Mouse (Mus musculus) mouse embryonic stem cell (cell line): ENCODE data around the gene Capn13.
"Not testable (repeated sequence)": the region's sequence is repeated elsewhere in the genome, so short reads cannot be mapped to it uniquely, and the experiment has no call there.

Experiments
- in situ Hi-C, 2 experiments: fragments of 300-500 bp; cut with MboI; formaldehyde crosslinking; loops; 1 replicate in 1 of 2; 3 replicates in 1 of 2; pipeline ENCODE4 v1.14.3; 2019 to 2020; ENCODE audit warnings: low sequenced_read_pairs in 2 of 2, low pct_unique_long_range_greater_than_20kb in 1 of 2, mixed read lengths in 1 of 2; ENCODE audit not compliant: unreplicated experiment in 1 of 2

The Capn13 gene

DNA sequence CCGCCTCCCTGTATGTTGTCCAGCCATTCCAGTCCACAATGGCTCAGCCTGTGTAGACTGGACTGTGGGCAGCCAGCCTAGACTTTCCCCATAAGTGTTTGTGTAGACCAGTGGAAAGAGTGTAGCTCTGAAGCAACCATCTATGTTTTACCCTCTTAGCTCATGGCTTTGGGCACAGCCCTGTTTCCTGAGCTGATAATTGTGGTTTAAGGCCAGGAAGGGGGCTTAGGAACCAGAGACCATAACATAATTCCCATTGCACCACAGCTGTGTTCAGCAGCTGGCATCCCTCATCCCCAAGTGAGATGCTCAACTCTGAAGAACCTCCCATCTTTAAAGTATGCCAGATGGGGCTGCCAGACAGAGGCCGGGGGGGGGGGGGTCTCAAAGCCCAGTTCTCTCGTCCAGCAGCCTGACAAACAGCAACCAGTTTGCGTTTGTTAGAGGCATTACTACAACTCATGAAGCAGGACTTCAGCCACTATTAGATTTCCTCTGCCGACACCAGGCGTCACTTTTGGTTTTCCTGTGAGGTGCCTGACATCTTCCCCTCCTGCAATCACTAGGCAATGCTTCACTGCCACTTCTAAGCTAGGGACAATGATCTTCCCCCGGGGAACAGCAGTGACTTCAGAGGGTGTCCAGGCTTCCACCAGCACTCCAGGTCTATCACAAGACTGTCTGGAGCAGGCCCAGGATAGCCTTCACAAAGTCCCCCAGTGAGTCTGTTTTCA lies 100.4 kb downstream of the Capn13 start:
- in situ Hi-C loops: loop anchor here (10.0 to 25.0 kb wide), 3 partner anchors 434 to 587 kb away; no protein-coding TSS in a partner anchor

DNA sequence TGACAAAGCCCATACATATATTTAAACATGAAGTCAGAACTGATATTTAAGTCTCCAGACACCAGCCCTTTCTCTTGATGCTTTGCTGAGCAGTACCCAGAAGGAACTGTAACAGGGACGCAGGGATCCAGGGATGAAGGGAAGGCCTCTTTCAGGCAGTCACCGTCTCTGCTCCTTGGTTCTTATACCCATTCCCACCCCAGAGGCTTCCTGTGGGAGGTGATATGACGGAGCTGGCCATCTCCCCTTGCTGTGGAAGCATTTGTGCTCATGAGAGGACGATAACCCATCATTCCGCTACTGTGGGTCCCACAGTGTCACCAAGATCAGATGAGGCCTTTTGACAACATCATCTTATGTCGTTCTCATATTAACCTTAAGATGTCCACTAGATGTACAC lies 101.7 kb downstream of the Capn13 start:
- in situ Hi-C loops: loop anchor here in 1 of 2 experiments (25.0 kb wide), 1 partner anchor 437 kb away; no protein-coding TSS in a partner anchor

- in situ Hi-C loops: loop anchor here in 1 of 2 experiments (25.0 kb wide), 1 partner anchor 435 kb away; no protein-coding TSS in a partner anchor
Observed at GRCm38 (mm10) chr17:73296855-73297254, 103.8 kb downstream of the Capn13 start.

GRCm38 (mm10) chr17:73293237-73293636 lies 107.4 kb downstream of the Capn13 start:
- in situ Hi-C loops: loop anchor here in 1 of 2 experiments (25.0 kb wide), 1 partner anchor 431 kb away; no protein-coding TSS in a partner anchor

DNA sequence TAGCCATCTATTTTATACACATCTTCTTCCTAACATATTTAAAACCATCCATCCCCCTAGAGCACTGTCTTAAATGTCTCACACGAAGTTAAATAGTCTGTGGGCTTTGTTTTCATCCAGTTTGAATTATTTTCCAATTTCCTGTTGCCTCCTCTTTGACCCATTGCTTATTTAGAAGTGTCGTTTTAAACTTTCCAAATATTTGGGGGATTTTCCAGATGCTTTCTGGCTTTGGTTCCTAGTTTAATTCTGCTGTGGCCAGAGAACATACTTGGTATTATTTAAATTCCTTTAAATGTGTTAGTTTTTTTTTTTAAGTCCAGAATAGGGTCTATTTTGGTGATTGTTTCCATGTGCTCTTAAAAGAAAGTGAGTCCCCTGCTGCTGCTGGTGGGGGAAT lies 116.4 kb downstream of the Capn13 start:
- in situ Hi-C loops: loop anchor here in 1 of 2 experiments (25.0 kb wide), 1 partner anchor 422 kb away; no protein-coding TSS in a partner anchor

GRCm38 (mm10) chr17:73282702-73283101 lies 118.0 kb downstream of the Capn13 start:
- in situ Hi-C loops: loop anchor here in 1 of 2 experiments (25.0 kb wide), 1 partner anchor 420 kb away; no protein-coding TSS in a partner anchor

DNA sequence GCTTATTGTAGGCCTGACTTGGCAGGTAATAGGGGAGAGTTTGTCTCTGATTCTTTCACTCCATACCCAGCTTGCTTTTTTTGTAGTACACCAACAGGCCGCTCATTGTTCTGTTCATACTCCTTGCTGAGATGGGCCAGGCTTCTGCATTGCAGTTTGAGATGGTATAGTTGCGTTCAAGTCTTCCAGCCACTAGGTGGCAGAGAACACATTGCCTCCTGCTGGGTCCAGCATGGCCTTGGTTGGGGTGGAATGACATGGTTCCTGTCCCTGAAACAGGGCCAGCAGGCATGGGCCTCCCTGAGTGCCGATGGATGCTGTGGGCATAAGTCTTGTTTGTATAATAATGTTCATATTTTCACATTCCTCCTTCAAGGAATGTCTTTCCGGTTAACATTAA lies 122.9 kb downstream of the Capn13 start:
- in situ Hi-C loops: loop anchor here in 1 of 2 experiments (25.0 kb wide), 1 partner anchor 415 kb away; no protein-coding TSS in a partner anchor

DNA sequence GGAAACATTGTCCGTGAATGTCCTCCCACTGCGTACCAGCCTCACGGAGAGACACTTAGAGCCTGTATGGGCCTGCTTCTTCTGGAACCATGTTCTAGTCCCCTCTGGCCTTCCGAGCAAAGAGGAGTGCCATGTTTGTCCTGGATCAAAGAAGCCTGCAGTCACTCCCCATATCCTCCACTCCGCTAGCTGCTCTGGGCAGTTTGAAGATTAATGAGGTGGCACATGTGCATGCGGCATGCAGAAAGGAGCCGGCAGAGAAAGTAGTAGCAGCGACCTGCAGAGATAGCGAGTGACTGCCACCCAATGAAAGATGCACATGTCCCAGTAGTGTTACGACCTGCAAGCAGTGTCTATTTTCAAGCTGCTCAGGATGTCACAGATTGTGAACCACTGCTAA lies 125.6 kb downstream of the Capn13 start:
- in situ Hi-C loops: loop anchor here in 1 of 2 experiments (25.0 kb wide), 1 partner anchor 413 kb away; no protein-coding TSS in a partner anchor

DNA sequence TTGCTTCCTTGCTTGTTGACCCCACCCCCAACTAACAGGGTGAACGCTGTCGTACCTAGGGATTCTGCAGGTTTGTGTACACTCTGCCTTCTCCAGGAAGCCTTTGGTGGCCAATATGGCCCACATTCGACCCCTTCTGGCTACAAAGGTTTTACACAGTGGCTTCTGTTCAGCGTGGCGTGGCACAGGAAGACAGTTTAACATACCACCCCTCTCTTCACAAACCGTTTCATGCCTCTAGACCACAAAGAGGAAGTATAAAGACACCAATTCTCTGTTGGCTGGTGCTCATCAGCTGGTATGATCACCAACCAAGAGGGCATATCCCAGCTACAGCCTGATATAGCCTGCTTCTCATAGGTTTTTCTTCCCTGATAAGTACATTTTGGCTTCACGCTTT lies 126.9 kb downstream of the Capn13 start:
- in situ Hi-C loops: no loop called here

DNA sequence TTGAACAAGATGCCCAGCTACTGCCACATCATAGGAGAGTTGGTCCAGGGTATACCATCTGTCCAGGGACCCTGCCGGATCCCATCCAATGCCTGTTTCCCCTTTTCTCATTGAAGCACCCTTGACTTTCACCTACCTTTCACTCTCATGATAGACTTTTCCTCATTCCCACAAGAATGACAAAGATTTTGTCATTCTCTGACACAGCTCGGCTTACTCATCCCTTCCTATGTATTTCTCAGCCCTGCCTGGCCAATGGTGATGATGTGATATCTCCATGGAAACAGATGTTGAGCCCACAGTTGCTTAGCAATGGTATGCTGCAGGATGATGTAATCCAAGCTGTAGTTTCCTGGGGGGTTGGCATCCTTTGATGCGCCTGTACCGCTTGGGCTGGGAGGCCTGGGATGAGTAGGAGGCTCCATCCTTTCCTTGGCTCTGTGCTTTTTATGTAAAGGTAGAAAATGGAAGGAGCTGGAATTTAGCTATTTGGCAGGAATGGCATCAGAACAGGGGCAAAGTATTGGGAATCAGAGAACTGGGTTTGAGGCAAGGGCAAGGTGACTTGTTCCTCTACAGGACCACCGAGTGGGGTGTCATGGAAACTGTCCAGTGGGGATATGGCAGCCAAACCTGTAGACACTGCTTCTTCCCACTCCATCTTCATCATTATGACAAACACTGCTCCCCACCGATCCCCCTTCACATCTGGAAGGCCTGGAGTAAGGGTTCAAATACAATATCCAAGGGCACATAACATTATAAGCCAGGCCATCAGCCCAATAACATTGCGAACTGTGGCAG lies 128.7 kb downstream of the Capn13 start:
- in situ Hi-C loops: no loop called here

DNA sequence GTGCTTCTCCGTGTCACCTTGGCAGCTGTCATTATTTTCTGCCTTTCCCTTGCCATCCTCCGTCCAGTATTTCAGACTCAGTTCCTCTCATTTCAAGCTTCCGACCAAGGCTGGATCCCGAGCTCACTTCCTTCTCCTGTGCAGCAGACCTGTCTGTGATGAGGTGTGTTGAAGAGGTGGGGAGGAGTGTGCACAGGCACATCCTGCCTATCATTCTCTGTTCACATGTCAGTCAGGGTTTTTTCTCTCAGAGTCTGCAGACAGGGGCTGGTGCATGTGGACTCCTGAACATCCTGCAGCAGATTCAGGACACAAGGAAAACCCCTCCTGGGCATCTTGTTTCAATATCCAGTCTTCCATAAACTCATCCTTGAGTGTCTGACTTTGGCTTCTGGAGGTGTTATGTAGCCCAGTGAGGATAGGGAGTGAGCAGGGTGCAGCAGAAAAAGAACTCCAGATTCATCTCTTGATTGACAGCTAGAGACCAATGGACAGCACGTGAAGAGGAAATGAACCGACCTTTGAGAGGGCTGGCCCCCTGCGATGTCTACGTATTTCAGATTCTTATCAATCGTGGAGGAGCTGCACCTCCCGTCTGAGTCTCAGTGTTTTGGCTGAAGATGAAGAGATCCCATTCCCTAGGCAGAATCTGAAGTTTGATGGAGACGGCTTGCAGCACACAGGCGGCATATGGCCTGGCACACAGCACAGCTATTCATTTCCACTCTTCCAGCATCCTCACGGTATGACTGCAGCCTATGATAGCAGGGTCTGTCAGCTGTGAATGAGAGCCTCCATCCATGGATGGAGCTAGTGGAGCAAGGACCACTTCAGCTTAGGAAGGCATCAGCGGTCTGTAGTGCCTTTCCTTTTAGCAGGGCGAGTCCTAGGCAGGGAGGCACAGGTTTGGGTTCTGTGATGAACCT lies 129.5 kb downstream of the Capn13 start:
- in situ Hi-C loops: no loop called here

DNA sequence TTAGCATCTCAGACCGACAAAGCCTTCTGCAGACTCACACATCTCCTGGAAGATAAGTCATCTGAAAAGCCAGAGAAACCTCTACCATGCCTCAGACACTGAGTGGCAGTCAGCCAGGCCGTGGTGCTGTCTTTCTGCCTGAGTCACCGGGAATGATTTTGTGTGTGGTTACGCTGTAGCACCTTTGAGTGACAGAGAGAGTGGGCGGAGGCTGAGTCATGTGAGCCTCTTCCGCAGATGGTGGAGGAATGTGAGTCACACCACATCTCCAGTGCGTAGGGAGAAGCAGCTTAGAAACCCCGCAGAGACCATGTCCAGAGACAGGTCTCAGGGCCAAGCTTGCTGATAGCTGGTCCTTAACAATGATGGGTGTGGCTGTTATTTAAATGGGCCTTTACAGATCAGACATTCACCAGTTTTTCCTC lies 137.6 kb downstream of the Capn13 start:
- in situ Hi-C loops: no loop called here

DNA sequence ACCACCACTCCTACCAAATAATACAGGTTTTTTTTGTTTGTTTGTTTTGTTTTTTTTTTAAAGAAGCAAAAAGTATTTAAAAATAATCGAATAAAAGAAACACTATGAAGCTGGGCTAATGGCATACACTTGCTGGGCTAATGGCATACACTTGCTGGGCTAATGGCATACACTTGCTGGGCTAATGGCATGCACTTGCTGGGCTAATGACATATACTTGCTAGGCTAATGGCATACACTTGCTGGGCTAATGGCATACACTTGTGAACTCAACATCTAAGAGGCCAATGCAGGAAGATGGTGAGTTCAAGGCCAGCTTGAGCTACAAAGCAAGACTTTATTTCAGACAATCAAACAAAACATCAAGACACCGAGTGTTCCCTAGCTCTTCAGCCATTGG lies 138.1 kb downstream of the Capn13 start:
- in situ Hi-C loops: no loop called here

DNA sequence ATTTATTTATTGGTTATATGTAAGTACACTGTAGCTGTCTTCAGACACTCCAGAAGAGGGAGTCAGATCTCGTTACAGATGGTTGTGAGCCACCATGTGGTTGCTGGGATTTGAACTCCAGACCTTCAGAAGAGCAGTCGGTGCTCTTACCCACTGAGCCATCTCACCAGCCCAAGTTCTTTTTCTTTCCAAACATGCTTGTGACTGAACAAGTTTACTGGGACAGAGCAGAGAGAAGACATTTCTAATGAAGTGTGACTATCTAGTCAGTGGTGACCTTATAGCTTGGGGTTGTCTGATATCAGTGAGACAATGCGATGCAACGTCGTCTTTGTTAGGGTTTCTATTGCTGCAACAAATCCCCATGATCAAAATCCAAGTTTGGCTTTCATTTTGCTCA lies 141.4 kb downstream of the Capn13 start:
- in situ Hi-C loops: not testable (repeated sequence)

GRCm38 (mm10) chr17:73258620-73259019 lies 142.0 kb downstream of the Capn13 start:
- in situ Hi-C loops: no loop called here
